Mouse (Mus musculus): ENCODE results near the gene Olfr45.
"Not testable (repeated sequence)": the region's sequence is repeated elsewhere in the genome, so short reads cannot be mapped to it uniquely, and the experiment has no call there.

The Olfr45 gene

DNA sequence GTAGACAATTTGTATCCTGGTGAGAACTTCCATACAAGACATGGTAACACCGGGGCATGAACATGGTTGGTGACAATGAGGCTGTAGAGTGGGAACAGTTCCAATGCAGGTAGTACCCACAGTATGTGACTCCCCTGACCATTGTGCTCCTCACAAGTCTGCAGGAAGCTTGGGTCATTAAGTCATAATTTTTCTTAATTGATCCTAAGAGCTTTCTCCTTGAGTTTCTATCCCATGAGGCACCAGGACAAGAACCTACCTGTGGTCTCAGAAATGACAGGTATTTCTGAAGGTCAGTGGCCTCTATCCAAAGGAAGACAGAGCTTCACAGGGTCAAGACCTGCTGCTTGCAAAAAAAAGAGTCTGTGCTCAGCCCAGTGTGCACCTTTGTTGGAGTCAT is at the start of gene Olfr45:
Gene Olfr45, plus strand, starts transcription at position 301 of the 400 bp plus-strand sequence.
- DNase-seq (ENCODE audit: low read depth in 2 of 2, low spot score in 2 of 2): no peak

DNA sequence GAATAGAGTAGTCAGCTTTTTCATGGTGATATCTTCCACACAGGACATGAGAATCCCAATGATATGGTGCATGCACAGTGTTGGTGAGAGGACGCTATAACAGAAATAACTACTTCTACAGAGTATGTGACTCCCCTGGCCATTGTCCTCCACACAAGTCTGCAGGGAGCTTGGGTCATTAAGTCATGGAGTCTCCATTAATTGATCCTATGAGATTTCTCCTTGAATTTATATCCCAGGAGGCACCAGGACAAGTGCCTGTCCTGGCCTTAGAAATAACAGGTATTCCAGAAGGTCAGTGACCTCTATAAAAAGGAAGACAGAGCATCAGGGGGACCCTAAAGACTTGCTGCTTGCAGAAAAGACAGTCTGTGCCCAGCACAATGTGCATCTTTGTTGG is 35.6 kb upstream of the Olfr45 start, which contains the start of gene Olfr53:
Gene Olfr53, plus strand, starts transcription at position 301 of the 400 bp plus-strand sequence.
- DNase-seq (ENCODE audit: low read depth in 2 of 2, low spot score in 2 of 2): no peak

DNA sequence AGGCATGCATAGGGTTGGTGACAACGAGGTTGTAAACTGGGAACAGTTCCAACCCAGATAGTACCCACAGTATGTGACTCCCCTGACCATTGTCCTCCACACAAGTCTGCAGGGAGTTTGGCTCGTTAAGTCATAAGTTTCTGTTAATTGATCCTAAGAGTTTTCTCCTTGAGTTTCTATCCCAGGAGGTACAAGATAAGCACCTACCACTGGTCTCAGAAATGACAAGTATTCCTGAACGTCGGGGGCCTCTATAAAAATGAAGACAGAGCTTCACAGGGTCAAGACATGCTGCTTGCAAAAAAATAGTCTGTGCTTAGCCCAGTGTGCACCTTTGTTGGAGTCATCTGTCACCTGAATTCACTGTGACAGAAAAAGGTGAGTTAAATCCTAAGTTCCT is 22.1 kb upstream of the Olfr45 start, which contains the start of gene Olfr539:
Gene Olfr539, plus strand, starts transcription at position 301 of the 400 bp plus-strand sequence.
- no peak for DNase-seq (ENCODE audit: low read depth in 2 of 2, low spot score in 2 of 2)

DNA sequence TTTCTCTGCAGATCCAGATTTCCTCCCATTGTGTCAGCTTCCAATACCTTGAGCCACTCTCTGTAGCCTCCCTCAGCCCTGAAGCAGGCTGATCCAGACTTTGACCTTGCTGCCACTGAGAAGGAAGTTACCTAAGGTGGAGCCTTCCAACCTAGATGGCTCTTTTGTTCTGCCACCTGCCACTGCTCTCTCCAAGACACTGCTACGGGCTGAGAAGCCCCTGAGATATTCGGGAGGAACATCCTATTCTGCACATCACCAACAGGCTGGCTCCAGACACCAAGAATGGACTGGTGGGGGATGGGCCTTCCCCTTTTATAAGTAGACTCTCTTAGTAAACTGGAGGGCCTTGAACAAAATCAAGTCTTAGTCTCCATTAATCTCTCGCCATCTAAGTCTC is 11.1 kb upstream of the Olfr45 start:
- DNase-seq (ENCODE audit: low read depth in 2 of 2, low spot score in 2 of 2): not testable (repeated sequence)

DNA sequence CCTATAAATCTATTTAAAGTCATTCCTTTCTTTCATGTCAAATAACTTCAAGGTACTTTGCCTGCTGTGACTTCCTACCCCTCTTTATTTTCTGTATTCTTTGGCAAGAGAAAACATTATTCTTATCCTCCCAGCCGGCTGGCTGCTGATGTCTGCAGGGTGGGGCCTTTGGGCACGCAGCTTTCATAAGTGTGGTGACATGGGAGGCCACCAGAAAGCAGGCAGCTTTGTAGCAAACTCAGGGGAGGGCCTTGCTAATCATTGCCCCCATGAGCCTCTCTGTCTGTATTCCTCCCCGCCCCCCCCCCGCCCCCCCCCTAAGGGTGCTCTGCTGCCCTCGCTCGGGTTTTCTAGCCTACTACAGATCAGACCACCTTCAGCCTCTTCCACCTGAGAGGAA is 5.9 kb upstream of the Olfr45 start:
- no peak for DNase-seq (ENCODE audit: low read depth in 2 of 2, low spot score in 2 of 2)

DNA sequence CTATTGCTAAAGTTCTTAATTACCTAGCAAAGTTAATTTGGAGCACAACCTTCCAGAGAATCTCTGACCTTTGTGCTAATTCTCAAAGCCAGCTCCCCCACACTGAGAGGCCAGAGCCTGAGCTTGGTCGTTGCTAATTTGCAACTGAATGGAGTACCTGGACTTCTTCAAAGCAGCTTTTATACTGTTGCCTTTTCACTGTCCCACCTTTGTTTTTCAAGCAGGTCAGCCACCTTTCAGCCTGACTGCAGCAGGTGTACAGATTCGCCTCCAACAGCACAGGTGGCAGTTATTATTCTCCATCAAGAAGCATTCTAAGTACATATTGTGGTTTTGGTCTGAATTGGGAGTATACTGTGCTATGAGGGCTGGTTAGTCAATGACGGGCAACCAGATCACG is 2.2 kb upstream of the Olfr45 start:
- not testable (repeated sequence) for DNase-seq (ENCODE audit: low read depth in 2 of 2, low spot score in 2 of 2)

DNA sequence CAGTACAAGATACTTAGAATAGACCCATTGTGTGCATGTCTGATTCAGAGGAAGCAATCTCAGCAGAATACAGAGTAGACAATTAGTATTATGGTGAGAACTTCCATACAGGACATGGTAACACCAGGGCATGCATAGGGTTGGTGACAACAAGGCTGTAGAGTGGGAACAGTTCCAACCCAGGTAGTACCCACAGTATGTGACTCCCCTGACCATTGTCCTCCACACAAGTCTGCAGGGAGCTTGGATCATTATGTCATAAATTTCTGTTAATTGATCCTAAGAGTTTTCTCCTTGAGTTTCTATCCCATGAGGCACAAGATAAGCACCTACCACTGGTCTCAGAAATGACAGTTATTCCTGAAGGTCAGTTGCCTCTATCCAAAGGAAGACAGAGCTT is 15.2 kb downstream of the Olfr45 start, which contains the start of gene Olfr541:
Gene Olfr541, plus strand, starts transcription at position 301 of the 400 bp plus-strand sequence.
- DNase-seq (ENCODE audit: low read depth in 2 of 2, low spot score in 2 of 2): no peak

DNA sequence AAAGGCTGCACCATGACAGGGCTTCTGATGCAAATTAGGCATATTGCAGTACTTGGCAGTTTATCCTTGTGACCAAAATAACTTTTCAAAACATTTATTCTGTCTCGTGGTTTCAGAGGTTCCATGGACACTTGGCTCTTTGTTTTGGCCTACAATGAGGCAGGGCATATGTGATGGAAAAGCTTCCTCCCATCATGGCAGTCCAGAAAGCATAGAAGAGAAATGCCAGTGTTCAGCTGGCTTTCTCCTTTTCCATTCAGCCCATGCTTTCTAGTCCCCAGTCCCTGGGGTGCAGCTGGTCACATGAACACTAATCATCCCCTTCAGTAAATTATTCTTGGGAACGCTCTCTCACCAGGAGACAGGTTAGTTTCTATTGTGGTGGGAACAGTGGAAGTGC is 24.6 kb downstream of the Olfr45 start:
- DNase-seq (ENCODE audit: low read depth in 2 of 2, low spot score in 2 of 2): no peak

DNA sequence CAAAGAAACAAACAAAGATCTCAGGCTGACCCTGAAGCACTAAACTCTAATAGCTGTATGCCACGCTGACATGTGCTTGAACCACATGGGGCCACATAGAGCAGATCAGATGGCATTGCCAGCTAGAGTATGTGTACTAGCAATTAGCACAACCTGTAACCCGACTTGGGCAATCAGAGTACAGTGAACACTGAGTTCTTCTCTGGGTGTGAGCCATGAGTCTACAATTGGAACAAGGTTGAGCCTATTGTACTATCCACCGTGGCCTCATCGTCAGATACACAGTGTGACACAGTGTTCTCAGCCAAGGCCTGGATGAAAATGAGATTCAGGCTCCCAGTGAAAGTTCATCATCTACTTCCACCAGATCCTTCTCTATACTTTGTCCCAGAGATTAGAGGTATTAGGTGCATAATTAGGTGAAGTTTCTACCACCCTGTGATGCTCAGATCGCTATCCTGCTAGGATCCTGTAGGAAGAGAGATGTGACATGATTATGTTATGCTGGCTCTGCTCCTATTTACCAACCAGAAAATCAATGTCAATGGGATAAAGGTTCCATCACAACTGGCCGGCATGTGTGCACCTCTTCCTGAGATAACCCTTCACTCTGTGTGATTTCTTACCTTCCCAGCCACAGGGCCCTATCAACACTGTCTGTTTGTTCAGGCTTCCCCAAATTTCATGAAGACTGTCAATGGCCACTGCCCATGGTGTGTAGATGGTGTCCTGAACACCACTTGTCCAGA is 26.0 kb downstream of the Olfr45 start:
- no peak for DNase-seq (ENCODE audit: low read depth in 2 of 2, low spot score in 2 of 2)

DNA sequence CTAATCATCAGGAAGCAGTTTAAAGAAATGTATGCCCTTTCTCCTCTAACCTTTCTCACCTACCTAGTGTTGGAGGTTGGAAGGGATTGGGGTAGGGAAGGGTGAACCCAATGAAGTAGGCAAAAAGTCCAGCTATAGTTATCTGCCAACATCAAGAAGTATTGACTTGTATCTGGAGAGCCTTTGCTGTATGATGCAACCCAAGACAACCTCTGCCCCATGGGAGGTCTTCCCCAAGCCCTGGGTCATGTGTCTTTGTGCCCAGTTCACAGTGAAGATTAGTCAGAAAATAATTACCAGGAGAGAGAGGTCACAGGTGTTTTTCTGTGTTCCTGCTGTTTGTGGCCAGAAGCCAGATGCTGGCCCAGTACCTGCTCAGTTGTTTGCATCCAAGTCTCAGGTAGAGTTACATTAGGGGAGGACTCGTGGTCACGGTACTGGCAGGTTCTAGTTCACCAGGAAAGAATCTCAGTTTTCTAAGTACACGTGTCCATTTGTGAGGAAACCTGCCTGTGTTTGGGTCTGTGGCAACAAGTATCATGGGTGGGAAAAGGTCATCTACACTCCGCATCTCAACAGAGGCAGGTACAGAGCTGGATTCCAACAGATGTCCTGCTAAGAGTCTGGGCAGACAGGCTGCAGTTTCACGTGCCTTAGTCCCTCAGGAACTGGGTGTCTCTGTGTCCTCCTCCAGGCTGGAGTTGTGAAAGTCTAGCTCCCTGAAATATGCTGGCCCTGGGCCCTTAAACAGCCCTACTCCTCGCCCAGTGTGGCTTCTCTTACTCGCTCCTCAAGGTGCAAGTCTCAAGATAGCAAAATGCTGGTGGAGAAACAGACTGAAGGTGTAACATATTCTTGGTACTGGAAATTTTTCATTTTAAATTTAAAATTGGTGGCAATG is 35.7 kb downstream of the Olfr45 start:
- no peak for DNase-seq (ENCODE audit: low read depth in 2 of 2, low spot score in 2 of 2)

DNA sequence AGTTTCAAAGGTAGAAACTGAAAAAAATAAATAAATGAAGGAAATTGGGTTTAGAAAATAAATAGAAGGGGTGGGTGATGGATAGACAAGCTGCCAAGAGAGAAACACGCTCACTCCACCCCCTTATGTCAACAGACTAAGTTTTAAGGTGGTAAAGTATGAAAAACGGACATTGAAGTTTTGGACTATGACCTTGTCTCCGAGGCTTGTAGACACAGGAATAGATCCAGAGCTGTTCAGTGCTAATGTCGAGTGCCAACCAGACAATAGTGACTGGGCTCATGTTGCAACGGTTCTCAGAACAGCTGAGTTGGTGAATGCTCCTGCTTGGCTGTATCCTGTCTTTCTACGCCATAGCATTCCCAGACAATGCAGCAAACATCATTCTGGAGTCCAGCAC is 39.3 kb downstream of the Olfr45 start:
- no peak for DNase-seq (ENCODE audit: low read depth in 2 of 2, low spot score in 2 of 2)

DNA sequence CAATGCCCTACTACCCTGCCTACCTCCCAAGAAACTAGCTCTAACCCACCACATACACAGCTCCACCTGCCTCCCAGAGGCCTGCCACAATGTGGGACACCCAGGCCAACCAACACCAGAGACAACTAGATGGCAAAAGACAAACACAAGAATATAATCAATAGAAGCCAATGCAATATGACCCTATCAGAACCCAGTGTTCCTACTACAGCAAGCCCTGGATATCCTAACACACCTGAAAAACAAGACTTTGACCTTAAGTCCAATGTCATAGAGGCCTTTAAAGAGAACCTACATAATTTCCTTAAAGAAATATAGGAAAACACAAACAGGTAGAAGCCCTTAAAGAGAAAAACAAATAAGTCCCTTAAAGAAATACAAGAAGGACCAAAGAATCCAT is 43.8 kb downstream of the Olfr45 start:
- DNase-seq (ENCODE audit: low read depth in 2 of 2, low spot score in 2 of 2): no peak

DNA sequence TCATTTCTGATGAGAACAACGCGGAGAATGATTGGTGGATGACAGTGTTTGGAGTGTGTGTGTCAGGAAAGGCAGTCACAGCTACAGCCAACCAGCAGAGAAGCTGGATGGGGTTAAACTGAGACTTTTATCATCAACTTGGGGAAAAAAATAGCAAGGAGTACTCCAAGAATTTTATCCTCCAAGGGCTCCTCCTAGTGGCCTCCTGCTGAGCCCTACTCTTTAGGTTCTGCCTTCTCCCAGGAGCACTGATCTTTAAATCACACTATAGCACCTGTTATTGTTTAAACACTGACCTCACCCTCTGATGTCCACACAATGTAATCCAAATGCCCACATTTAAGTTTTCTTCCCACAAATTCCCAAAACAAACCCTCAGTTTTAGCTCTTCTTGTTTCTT is 51.4 kb downstream of the Olfr45 start:
- no peak for DNase-seq (ENCODE audit: low read depth in 2 of 2, low spot score in 2 of 2)
